Mouse (Mus musculus) hindbrain, embryonic 13.5 days (tissue): ENCODE results near the gene Cdk5rap3. TPM values are rescaled to one million over a fixed set of nuclear protein-coding genes. Genes with fewer than 3 reads are reported as not detected.

Experiments
- ATAC-seq: fragments of 200-750 bp; cut with Nextera tagmentation; 2 replicates; pipeline ENCODE4 v1.8.0; 2017; ENCODE audit warnings: moderate TSS enrichment; ENCODE audit not compliant: low FRiP score
- H3K27ac ChIP-seq: fragments of 300-500 bp; sonication (generic); 2 replicates; pipeline ENCODE4 v1.5.1; 2015; ENCODE audit warnings: inconsistent platforms, mild to moderate bottlenecking, moderate library complexity
- H3K27me3 ChIP-seq: fragments of 300-500 bp; sonication (generic); 2 replicates; pipeline ENCODE4 v1.6.1; 2015; ENCODE audit warnings: mild to moderate bottlenecking, inconsistent platforms
- H3K36me3 ChIP-seq: fragments of 300-500 bp; sonication (generic); 2 replicates; pipeline ENCODE4 v1.6.1; 2015; ENCODE audit warnings: mild to moderate bottlenecking, inconsistent platforms
- H3K4me1 ChIP-seq: fragments of 300-500 bp; sonication (generic); replicated peaks from 2 replicates; pipeline ENCODE4 v1.6.1; 2015; ENCODE audit warnings: inconsistent platforms
- H3K4me2 ChIP-seq: fragments of 300-500 bp; sonication (generic); 2 replicates; pipeline ENCODE4 v1.6.1; 2015; ENCODE audit warnings: inconsistent platforms, mild to moderate bottlenecking, moderate library complexity
- H3K4me3 ChIP-seq: fragments of 300-500 bp; sonication (generic); 2 replicates; pipeline ENCODE4 v1.5.1; 2015; ENCODE audit warnings: mild to moderate bottlenecking, inconsistent platforms
- H3K9ac ChIP-seq: fragments of 300-500 bp; sonication (generic); 2 replicates; pipeline ENCODE4 v1.6.1; 2015; ENCODE audit warnings: mild to moderate bottlenecking, inconsistent platforms
- H3K9me3 ChIP-seq: fragments of 300-500 bp; sonication (generic); 2 replicates; pipeline ENCODE4 v1.6.1; 2016; ENCODE audit warnings: inconsistent platforms
- WGBS: fragments of 180-500 bp; shearing (Covaris S2); methylation state at CpG from one replicate; pipeline ENCODE4 v1.1.7; 2015; 5-methylcytosine and 5-hydroxymethylcytosine counted together
- polyA plus RNA-seq: library from polyadenylated mRNA; unstranded; fragments of >200 nt; fragmentation: Nextera tagmentation; extraction: Ambion mirVana; gene quantifications from 2 replicates; pipeline ENCODE4 v1.2.1, GENCODE M21; 2015

Gene Cdk5rap3
- polyA plus RNA-seq, 1 experiment from 2014 or later, result 92.9 TPM

DNA sequence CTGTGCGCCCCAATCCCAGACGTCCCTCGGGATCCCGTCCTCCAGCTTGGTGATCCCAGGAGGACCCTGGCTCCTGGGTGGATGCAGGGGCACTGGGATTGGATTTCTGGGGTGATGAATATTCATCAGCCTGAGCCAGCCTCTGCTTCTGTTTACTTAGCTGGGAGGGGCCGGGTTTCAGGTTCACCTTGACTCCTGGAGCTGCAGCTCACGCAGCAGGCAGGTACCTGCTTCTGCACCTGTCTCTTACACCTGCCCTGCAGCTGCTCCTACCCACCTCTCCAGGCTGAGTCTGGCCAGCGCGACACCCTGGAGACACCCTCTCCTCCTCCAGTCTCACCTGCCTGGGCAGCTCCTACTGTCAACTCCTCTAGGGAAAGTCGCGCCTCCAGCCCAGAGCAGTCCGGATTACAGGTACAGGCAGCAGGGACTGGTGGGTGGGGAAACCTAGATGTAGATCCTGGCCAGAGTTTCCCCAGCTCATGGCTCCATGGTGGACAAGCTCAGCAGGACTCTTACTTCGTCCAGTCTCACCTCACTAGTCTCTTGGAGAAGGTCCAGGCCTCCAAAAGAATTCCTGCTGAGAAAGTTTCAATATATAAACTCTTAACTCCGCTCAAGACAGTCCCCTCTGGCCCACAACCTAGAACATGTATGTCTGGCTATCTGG lies 12.9 kb upstream of the Cdk5rap3 start:
- no peaks in the 10 kb centered on the region for H3K9me3 ChIP-seq
- 0 out of 2 replicates have a peak, but pooled peaks cover 5% of the 10 kb centered on the region for H3K4me1 ChIP-seq
- peaks cover 32% of the 10 kb centered on the region for H3K27me3 ChIP-seq
- no peaks in the 10 kb centered on the region for H3K36me3 ChIP-seq
- no peak overlapping the region for H3K4me3 ChIP-seq
- no peak for ATAC-seq
- H3K9ac ChIP-seq, result no peak overlapping the region
- H3K4me2 ChIP-seq, result no peak overlapping the region
- no peak overlapping the region for H3K27ac ChIP-seq
- WGBS, result 15% methylated on average over 13 of the region's 13 CpGs

DNA sequence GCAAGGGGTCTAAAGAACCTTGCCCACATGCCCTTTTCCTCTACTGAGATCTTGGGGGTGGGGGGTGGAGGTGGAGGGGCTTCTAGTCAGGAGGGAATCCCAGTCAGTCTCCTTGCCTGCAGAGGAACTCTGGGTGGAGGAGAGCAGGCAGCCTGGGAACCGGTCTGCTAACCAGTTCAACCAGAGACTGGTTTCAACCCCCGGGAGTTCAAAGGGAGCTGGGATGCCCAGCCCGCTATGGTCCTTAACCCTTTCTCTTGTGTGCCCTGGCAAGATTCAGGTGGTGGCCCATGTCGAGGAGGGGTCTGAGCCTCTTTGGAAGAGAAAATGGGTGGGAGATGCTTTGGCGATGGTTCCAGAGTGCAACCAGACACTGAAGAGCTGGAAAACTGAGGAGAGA lies 12.4 kb upstream of the Cdk5rap3 start:
- H3K9ac ChIP-seq, result no peak overlapping the region
- WGBS, result 8% methylated on average over 5 of the region's 5 CpGs

DNA sequence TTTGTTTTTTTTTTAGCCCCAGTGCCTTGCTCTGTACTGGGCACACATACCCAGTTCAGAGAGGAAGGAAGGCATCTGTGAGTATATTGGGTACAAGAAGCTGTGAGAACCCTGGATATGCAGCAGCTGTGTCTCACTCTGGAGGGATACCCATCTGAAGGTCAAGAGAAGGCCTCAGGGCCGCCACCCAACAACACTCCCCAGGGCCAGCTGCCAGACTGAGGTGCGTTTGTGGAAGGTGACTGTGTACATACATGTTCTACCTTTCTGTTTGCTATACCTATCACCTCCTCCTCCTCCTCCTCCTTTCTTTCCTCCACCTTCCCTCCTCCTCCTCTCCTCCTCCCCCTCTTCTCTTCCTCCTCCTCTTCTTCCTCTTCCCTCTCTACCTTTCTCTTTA lies 11.8 kb upstream of the Cdk5rap3 start, which contains the start of gene Prr15l:
TSS of gene Prr15l (plus strand) at position 17 of the 400 bp plus-strand sequence.
- Histone ChIP-seq H3K4me3 (no peak within 1 kb of the TSS), H3K9ac (no peak within 1 kb of the TSS), H3K27ac (no peak within 1 kb of the TSS), H3K9me3 (no peaks in the 10 kb centered on the region), H3K27me3 (peaks cover 32% of the 10 kb centered on the region), H3K36me3 (no peaks in the 10 kb centered on the region), H3K4me2 (no peak within 1 kb of the TSS), H3K4me1 (0 out of 2 replicates have a peak, but pooled peaks cover 5% of the 10 kb centered on the region)
- no peak for ATAC-seq
- 65% methylated on average over 2 of the region's 2 CpGs for WGBS

More for the DNA sequence above, 12.4 kb upstream of the Cdk5rap3 start:
- ATAC-seq, result no peak
- Histone ChIP-seq H3K4me2 (no peak overlapping the region), H3K4me1 (0 out of 2 replicates have a peak, but pooled peaks cover 5% of the 10 kb centered on the region), H3K27me3 (peaks cover 32% of the 10 kb centered on the region), H3K36me3 (no peaks in the 10 kb centered on the region), H3K9me3 (no peaks in the 10 kb centered on the region), H3K4me3 (no peak overlapping the region), H3K27ac (no peak overlapping the region)

DNA sequence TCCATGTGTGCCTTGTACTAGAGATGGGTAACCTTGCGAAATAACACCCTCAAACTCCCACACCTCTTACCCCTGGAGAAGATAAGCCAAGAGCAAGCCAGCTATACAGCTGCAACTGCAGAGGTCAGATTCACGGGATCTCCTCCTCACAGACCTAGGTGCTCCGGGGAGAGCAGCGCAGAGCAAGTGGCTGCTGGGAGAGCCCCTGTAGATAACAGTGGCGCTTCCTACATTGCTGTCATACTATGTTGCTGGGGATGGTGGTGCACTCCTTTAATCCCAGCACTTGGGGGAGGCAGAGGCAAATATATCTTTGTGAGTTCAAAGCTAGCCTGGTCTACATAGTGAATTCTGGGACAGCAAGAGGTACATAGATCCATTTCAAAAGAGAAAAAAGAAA lies 10.3 kb upstream of the Cdk5rap3 start:
- Histone ChIP-seq H3K27me3 (peaks cover 32% of the 10 kb centered on the region), H3K9ac (no peak overlapping the region), H3K4me1 (0 out of 2 replicates have a peak, but pooled peaks cover 5% of the 10 kb centered on the region), H3K36me3 (no peaks in the 10 kb centered on the region), H3K4me3 (no peak overlapping the region), H3K27ac (no peak overlapping the region), H3K9me3 (no peaks in the 10 kb centered on the region), H3K4me2 (no peak overlapping the region)
- no peak for ATAC-seq
- 84% methylated on average over 5 of the region's 5 CpGs for WGBS

DNA sequence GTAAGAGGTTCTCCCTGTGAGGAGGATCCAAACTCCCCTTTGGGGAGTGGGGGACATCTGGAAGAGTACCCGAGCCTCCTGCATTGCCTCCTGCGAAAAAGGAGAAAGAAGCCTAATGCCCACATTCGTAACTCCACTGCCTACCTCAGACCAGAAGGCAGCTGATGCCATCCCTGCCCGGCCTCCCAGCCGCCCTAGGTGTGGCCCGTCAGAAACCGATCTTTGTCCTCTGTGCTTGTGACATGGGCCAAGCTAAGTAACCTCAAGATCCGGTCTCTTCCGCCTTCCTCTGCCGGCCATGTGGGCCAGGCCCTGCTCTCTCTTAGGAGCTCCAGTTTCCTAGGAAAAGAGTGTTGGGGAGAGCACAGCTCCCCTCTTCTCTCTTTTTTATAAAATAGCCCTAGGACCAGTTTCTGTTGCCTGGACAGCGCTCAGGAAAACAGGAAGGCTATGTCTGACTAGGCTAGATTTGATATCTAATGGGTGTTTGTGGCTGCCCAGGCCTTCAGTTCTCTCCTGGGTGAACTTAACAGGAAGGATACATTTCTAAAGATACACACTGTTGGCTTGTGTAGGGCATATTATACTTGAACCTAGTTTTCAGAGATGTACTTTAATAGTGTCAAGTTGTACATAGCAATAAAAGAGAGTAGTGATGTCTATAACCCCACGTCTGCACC lies 9.3 kb upstream of the Cdk5rap3 start:
- no peaks in the 10 kb centered on the region for H3K9me3 ChIP-seq
- H3K27ac ChIP-seq, result no peak overlapping the region
- 0 out of 2 replicates have a peak, but pooled peaks cover 5% of the 10 kb centered on the region for H3K4me1 ChIP-seq
- no peak overlapping the region for H3K4me2 ChIP-seq
- H3K4me3 ChIP-seq, result no peak overlapping the region
- ATAC-seq, result no peak
- H3K9ac ChIP-seq, result 0 out of 2 replicates have a peak overlapping the region, but pooled peaks have one; percentile 15
- peaks cover 30% of the 10 kb centered on the region for H3K27me3 ChIP-seq
- 89% methylated on average over 12 of the region's 12 CpGs for WGBS
- no peaks in the 10 kb centered on the region for H3K36me3 ChIP-seq

DNA sequence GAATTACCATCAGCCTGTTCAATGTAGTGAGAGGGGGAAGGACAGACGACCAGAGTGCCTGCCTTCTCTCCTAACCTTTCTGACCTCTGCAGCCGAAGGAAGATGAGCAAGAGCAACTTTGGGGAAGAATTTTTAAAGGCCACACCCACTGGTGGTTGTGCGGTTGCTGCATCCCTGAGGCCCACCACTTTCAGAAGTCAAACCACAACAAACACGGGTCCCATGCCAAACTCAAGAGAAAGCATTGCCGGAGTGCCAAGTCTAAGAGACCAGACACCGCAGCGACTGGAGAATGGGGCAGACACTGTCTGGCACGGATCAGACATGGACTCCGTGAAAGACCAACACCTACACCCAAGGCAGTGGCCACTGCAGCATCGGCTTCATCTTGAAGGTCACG lies 8.6 kb upstream of the Cdk5rap3 start:
- no peak overlapping the region for H3K9ac ChIP-seq
- WGBS, result 87% methylated on average over 11 of the region's 11 CpGs
- peaks cover 27% of the 10 kb centered on the region for H3K27me3 ChIP-seq
- no peak for ATAC-seq
- no peak overlapping the region for H3K27ac ChIP-seq
- H3K9me3 ChIP-seq, result no peaks in the 10 kb centered on the region
- no peak overlapping the region for H3K4me3 ChIP-seq
- H3K36me3 ChIP-seq, result no peaks in the 10 kb centered on the region
- H3K4me1 ChIP-seq, result 0 out of 2 replicates have a peak, but pooled peaks cover 5% of the 10 kb centered on the region
- no peak overlapping the region for H3K4me2 ChIP-seq

DNA sequence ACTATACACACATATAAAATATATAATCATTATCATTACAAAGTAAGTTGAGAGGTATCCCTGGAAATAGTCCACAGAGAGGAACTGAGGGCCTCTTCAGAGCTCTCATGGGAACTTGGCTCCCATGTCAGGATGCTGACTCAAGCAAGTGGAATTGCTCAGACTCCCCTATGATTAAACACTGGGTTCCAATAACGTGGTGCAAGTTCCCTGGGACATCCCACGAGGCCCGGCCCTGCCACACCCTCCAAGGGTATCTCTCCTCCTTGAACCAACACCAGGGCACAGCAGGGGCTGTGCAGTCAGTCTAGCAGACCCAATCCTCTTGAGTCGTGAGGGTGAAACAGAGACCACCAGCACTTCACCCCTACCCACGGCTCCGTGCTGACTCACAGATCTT lies 2.7 kb upstream of the Cdk5rap3 start:
- Histone ChIP-seq H3K4me3 (no peak overlapping the region), H3K4me1 (peaks cover 13% of the 10 kb centered on the region), H3K27me3 (no peaks in the 10 kb centered on the region), H3K4me2 (no peak overlapping the region), H3K9me3 (no peaks in the 10 kb centered on the region), H3K9ac (peak overlapping the region; percentile 20; the same call in 1 of the 2 replicates), H3K27ac (no peak overlapping the region), H3K36me3 (no peaks in the 10 kb centered on the region)
- ATAC-seq, result no peak
- WGBS, result 58% methylated on average over 6 of the region's 6 CpGs

DNA sequence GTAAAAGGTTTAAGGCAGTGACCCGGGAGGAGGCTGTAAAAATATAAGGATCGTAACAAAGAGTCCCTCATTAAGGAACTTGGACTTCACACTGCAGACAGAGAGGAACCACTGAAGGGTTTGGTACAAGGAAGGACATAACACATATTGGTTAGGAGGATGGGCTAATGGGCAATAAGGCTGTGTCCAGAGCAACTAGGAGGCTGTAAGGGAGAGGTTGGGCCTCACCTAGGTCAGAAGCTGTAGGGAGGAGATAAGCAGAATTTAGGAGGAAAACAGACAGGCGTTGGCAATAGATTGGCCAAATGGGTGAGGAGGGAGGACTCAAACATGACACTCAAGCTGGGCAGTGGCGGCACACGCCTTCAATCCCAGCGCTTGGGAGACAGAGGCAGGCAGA lies 1.1 kb upstream of the Cdk5rap3 start:
- ATAC-seq, result no peak
- WGBS, result 87% methylated on average over 6 of the region's 6 CpGs
- H3K4me3 ChIP-seq, result no peak overlapping the region

DNA sequence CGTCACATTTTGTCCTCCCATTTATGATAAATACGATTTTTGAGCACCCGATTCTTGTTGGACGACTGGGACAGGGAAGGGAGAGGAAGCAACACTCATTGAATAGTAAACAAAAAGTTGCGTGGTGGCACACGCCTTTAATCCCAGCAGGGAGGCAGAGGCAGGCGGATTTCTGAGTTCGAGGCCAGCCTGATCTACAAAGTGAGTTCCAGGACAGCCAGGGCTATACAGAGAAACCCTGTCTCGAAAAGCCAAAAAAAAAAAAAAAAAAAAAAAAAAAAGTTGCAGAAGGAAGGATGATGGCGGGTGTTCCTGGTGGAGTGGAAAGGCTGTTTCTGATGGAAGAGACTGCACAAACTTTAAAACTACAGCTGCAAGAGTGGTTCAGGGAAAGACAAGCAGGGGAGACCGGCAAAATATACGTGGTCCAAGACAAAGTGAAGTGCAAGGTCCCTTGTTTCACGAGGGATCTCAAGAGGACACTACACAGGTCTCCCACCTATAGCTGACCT lies 645 bp upstream of the Cdk5rap3 start:
- no peak overlapping the region for H3K27ac ChIP-seq
- no peak overlapping the region for H3K9ac ChIP-seq
- peaks cover 11% of the 10 kb centered on the region for H3K36me3 ChIP-seq
- 0 out of 2 replicates have a peak, but pooled peaks have one; percentile 1 for ATAC-seq
- no peaks in the 10 kb centered on the region for H3K9me3 ChIP-seq
- peaks cover 13% of the 10 kb centered on the region for H3K4me1 ChIP-seq
- H3K4me2 ChIP-seq, result peak overlapping the region; percentile 46
- H3K27me3 ChIP-seq, result no peaks in the 10 kb centered on the region
- 32% methylated on average over 13 of the region's 13 CpGs for WGBS
- peak overlapping the region; percentile 22 for H3K4me3 ChIP-seq

More for the DNA sequence above, 1.1 kb upstream of the Cdk5rap3 start:
- H3K4me1 ChIP-seq, result peaks cover 13% of the 10 kb centered on the region
- H3K9ac ChIP-seq, result no peak overlapping the region
- no peak overlapping the region for H3K27ac ChIP-seq
- H3K36me3 ChIP-seq, result peaks cover 7% of the 10 kb centered on the region; the same call in 1 of the 2 replicates
- H3K27me3 ChIP-seq, result no peaks in the 10 kb centered on the region
- no peak overlapping the region for H3K4me2 ChIP-seq
- no peaks in the 10 kb centered on the region for H3K9me3 ChIP-seq

DNA sequence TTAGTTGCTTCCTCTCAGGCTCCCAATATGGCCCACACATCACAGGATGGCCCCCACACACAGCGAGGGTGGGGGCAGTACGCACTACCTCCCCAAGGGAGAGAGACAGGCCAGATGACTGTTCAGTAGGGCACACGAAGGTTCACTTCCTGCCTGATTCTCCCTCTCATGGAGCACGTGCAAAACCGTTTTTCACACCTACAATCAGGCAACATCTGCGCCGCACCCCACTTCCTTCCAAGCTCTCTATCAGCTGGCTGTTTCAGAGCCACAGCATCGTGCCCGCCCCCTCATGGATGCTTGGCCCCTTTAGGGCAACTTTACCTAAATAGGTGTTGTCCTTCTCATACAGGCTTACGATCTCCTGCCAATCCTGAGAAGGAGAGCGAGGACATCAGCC lies 3.6 kb downstream of the Cdk5rap3 start:
- peak overlapping the region; percentile 29; the same call in 1 of the 2 replicates for H3K9ac ChIP-seq
- peaks cover 36% of the 10 kb centered on the region for H3K36me3 ChIP-seq
- no peak for ATAC-seq
- 0 out of 2 replicates have a peak, but pooled peaks cover 2% of the 10 kb centered on the region for H3K27me3 ChIP-seq
- no peak overlapping the region for H3K4me3 ChIP-seq
- peaks cover 35% of the 10 kb centered on the region for H3K4me1 ChIP-seq
- 89% methylated on average over 11 of the region's 11 CpGs for WGBS
- no peaks in the 10 kb centered on the region for H3K9me3 ChIP-seq
- no peak overlapping the region for H3K27ac ChIP-seq
- H3K4me2 ChIP-seq, result no peak overlapping the region

DNA sequence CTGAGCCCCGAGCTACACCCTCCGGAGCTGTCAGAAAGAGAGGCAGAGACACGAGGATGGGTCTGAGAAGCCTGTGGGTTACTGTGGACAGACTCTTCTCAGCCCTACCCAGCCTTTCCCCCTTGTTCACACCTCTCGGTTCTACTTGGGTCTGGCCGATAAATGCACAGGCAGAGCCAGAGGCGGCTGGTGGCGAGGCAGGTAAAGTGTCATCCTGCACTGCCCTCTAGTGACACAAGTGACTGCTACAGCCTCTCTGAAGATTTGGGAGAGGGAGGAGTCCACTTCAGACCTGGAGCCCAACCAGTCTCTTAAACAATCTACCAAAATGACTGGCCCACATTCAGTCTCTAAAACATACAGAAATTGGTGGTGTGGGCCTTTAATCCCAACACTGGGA lies 6.3 kb downstream of the Cdk5rap3 start:
- Histone ChIP-seq H3K9ac (0 out of 2 replicates have a peak overlapping the region, but pooled peaks have one; percentile 19), H3K36me3 (peaks cover 37% of the 10 kb centered on the region), H3K27ac (no peak overlapping the region), H3K4me3 (no peak overlapping the region), H3K9me3 (no peaks in the 10 kb centered on the region), H3K4me2 (no peak overlapping the region), H3K27me3 (0 out of 2 replicates have a peak, but pooled peaks cover 2% of the 10 kb centered on the region), H3K4me1 (peaks cover 52% of the 10 kb centered on the region)
- 22% methylated on average over 7 of the region's 7 CpGs for WGBS
- ATAC-seq, result peak; percentile 49

DNA sequence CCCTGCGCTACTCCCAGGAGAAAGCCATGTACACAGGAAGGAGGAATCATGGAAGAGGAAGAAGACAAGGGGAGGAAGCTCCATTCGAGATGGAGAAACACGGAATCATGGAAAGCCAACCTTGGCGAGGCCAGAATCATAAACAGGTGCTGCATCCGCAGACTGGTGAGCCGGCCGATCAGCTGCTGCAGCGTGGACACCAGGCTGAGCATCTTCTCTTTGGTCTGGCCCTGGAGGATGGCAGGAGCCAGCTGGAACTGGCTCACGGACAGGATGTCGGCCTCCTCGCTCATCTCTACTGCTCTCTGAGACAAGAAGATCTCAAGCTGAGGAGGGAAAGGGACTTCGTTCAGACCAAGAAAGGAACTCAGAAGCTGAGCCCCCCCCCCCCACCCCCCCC lies 7.7 kb downstream of the Cdk5rap3 start:
- Histone ChIP-seq H3K4me1 (peaks cover 58% of the 10 kb centered on the region), H3K9ac (peak overlapping the region; percentile 58; the same call in 1 of the 2 replicates), H3K4me2 (no peak overlapping the region), H3K9me3 (no peaks in the 10 kb centered on the region), H3K27me3 (0 out of 2 replicates have a peak, but pooled peaks cover 2% of the 10 kb centered on the region), H3K36me3 (peaks cover 37% of the 10 kb centered on the region), H3K4me3 (no peak overlapping the region), H3K27ac (peak overlapping the region; percentile 83)
- ATAC-seq, result no peak
- WGBS, result 82% methylated on average over 12 of the region's 12 CpGs
